Mouse (Mus musculus): ENCODE data around the gene Scgn. TPM values are rescaled to one million over a fixed set of nuclear protein-coding genes. Genes with fewer than 3 reads are reported as not detected.

The Scgn gene
- not detected for total RNA-seq (2023)

DNA sequence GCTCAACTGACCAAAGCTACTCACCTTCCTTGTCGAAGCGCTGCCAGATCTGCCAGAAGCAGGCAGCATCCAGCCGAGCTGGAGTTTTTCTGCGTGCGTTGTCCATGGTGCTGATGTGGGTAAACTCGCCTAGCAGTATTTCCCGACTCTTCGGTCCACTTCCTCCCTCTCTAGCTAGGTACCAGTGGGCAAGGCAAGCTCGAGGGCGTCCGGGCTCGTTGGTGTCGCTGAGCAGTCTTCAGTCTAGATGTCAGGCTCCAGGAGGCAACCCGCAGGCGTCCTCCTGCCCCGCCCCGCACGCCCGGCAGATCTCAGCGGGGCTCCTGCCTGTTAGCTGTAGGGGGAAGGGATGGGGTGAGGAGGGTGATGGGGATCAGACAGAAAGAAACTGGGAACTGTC lies at the start of gene Scgn:
TSS of gene Scgn (minus strand) at position 287 of the 400 bp plus-strand sequence.

DNA sequence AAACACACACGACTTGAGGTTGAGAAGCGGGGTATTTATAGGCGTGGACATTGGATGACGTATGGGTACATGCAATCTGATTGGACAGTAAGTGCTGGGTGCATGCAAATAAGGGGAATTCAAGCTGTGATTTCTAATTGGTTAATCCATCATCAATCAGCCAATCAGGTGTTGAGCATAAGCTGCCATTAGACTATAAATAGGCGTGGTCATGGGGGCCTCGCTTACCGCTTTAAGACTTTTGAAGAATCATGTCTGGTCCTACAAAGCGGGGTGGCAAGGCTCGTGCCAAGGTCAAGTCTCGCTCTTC lies 56.8 kb downstream of the Scgn start, which contains the start of gene Hist1h2aa:
TSS of gene Hist1h2aa (plus strand) at position 252 of the 310 bp plus-strand sequence.

DNA sequence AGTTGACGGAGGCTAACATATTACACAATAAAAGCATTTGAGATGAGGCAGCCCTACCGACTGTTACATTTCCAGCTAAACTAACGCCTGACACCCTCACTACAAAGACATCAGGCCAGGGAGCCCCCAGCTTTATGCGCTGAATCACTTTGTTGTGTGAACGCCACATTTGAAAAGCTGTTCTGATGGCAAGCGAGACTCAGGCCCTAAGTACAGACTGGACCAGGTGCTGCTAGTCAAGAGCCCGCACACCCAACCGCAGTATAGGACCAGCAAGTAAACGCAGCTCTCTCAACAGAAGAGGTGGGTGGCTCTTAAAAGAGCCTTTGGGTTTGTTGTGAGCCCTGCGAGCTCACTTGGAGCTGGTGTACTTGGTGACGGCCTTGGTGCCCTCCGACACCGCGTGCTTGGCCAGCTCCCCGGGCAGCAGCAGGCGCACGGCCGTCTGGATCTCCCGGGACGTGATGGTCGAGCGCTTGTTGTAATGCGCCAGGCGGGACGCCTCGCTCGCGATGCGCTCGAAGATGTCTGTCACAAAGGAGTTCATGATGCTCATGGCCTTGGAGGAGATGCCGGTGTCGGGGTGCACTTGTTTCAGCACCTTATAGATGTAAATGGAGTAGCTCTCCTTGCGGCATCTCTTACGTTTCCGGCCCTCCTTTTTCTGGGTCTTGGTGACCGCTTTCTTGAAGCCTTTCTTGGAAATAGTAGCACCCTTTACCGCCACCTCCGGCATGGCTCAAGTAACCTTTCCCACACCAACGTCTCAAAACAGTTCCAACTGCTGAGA lies 57.4 kb downstream of the Scgn start, which contains the start of gene Hist1h2ba:
TSS of gene Hist1h2ba (minus strand) at position 736 of the 790 bp plus-strand sequence.

DNA sequence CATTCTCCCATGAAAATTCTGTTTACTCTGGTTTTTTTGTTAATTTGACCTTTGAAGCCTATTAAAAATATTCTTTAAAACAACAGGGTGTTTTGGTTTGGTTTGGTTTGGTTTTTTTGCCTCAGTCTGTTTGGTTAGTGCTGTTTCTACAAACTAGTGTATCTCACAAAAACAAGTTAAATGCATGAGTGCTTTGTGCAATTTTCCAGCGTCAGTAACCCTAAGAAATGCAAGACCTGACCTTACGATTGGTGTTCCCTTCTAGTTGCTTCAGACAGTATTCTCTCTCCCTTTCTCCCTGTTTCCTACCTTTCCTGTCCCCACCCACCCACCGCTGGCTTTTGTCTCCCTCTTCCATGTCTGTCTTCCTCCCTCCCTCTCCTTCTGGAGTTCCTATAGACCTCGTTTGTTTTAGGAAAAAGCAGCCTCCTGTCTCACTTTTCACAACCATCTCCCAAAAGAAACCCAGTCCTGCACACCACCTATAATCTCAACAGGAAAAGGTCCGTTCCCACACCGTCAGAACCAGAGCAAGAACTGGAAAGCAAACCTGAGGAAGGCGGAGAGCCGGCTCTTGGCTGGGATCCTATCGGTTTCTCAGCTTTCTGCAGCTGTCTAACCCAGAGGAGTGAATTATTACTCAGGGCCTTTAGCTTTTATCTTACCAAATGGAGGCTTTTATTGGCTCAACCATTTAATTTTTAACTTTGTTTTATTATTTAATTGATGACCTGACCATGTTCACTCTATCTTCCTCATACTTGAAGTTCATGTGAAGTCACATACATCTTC lies 76.4 kb downstream of the Scgn start, which contains the start of gene Slc17a4:
TSS of gene Slc17a4 (minus strand) at position 634 of the 792 bp plus-strand sequence.

Other genes with a start within 250 kb of the Scgn start
- 1 to 10 TPM; 6.8 to 7.4 TPM for gene Hist1h3c, start 245.6 kb downstream of the Scgn start, total RNA-seq (2023)
- gene Hist1h2bb, start 244.5 kb downstream of the Scgn start, total RNA-seq (2023): 10 to 100 TPM; 85.2 to 91.3 TPM
- gene Hist1h2ab, start 240.1 kb downstream of the Scgn start, total RNA-seq (2023): 100 to 1,000 TPM; 102 to 130 TPM
- 10 to 100 TPM; 41.3 to 45.0 TPM for gene Hist1h3b, start 238.9 kb downstream of the Scgn start, total RNA-seq (2023)
- gene Hist1h4b, start 234.2 kb downstream of the Scgn start, total RNA-seq (2023): 100 to 1,000 TPM in 1 of 2 experiments, 10 to 100 TPM in 1; 90.1 to 106 TPM
- 100 to 1,000 TPM; 142 to 168 TPM for gene Hist1h4a, start 230.0 kb downstream of the Scgn start, total RNA-seq (2023)
- gene Hist1h3a, start 228.8 kb downstream of the Scgn start, total RNA-seq (2023): 100 to 1,000 TPM; 448 to 459 TPM
- gene Hist1h1a, start 227.5 kb downstream of the Scgn start, total RNA-seq (2023): 10 to 100 TPM; 39.6 TPM
- not detected for gene Trim38, start 221.3 kb downstream of the Scgn start, total RNA-seq (2023)
- not detected for gene Slc17a2, start 184.2 kb downstream of the Scgn start, total RNA-seq (2023)
- not detected for gene Slc17a3, start 151.8 kb downstream of the Scgn start, total RNA-seq (2023)
- gene Slc17a1, start 123.5 kb downstream of the Scgn start, total RNA-seq (2023): not detected
- not detected for gene Slc17a4, start 76.2 kb downstream of the Scgn start, total RNA-seq (2023)
- gene Hist1h2ba, start 57.1 kb downstream of the Scgn start, total RNA-seq (2023): not detected
- gene Hist1h2aa, start 56.8 kb downstream of the Scgn start, total RNA-seq (2023): not detected